Mouse (Mus musculus): ENCODE data around the gene Jph2.

Jph2 gene

GRCm38 (mm10) chr2:163397905-163398304 is at the start of gene Jph2:
Jph2 (minus strand) TSS chr2:163397993.
- in situ Hi-C loops (cut with MboI, MseI), result loop anchor here (5.0 kb wide), 1 partner anchor 56 kb away; no protein-coding TSS in a partner anchor

DNA sequence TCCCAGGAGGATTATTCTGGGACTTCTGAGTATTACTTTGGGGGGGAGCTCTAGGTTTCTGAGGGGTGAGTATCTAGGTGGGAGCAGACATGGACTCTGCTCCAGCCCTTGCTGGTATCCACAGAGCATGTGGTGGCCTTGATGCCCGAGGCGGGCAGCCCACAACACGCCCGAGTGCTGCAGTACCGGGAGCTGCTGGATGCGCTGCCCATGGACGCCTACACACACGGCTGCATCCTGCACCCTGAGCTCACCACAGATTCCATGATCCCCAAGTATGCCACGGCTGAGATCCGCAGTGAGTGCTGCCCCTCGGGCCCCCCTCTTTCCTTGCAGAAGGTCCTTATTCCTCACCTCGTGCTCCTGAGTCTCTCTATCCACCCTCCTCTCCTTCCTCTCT is 49.6 kb upstream of the Jph2 start:
- in situ Hi-C loops (cut with MboI, MseI), result loop anchor here (10.0 kb wide), 1 partner anchor 1897 kb away; no protein-coding TSS in a partner anchor

DNA sequence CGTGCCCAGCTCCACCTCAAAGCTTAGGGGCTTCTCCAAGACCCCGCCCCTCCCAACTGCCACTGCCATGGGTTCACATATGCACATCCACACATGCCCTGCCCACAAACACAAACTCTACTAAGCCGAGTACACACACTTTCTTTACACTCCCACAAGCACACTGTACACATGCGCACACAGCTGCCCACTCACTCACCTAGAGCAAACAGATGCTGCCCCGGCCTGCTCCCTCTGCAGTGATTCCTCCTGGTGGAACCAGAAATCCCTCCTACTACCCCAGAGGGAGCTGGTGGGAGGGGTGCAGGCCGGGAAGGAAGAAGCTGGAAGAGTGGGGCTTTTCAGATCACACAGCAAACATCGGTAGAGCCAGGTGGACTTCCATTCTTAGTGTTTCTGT is 46.2 kb upstream of the Jph2 start:
- in situ Hi-C loops (cut with MboI, MseI), result loop anchor here (10.0 kb wide), 1 partner anchor 1901 kb away; no protein-coding TSS in a partner anchor

GRCm38 (mm10) chr2:163443543-163443942 is 45.8 kb upstream of the Jph2 start:
- in situ Hi-C loops (cut with MboI, MseI), result loop anchor here (10.0 kb wide), 1 partner anchor 1901 kb away; no protein-coding TSS in a partner anchor

GRCm38 (mm10) chr2:163439488-163439887 is 41.7 kb upstream of the Jph2 start:
- in situ Hi-C loops (cut with MboI, MseI), result no loop called here

- in situ Hi-C loops (cut with MboI, MseI), result no loop called here
Measured at GRCm38 (mm10) chr2:163438619-163439451, 41.0 kb upstream of the Jph2 start.

DNA sequence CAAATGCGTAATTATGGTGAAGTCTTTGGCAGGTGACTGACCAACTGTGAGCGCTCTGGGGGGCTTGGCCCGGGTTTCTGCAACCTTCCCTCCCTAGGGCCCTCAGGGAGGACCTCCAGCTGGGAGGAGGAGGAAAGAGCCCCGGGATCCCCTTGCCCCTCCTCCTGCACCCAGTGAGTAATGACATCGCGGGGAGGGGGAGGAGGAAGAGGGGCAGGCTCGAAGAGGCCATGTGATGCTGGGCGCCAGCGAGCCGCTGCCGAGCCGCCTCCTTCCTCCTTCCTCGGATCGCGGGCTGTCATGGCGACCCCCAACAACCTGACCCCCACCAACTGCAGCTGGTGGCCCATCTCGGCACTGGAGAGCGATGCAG is 40.4 kb upstream of the Jph2 start, which contains the start of gene Gdap1l1:
Gene Gdap1l1, plus strand, starts transcription at position 231 of the 373 bp plus-strand sequence.
- in situ Hi-C loops (cut with MboI, MseI), result no loop called here

DNA sequence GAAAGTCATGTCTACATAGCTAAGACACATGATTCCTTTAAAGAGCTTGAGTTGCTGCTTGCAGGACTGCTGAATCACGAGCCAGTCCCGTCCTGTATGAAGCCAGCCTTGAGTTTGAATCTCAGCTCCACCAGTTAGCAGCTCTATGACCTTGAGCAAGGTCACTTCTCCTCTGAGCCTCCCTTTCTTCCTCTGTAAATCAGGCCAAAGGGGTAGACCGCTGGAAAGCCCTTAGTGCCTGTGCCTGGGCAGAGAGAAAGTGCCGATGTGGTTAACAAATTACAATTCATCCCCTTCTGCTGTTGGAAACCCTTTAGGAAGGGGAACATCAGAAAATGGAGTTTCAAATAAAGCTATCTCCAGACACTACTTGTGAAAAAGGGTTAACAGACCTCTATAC is 40.0 kb upstream of the Jph2 start:
- in situ Hi-C loops (cut with MboI, MseI), result no loop called here

DNA sequence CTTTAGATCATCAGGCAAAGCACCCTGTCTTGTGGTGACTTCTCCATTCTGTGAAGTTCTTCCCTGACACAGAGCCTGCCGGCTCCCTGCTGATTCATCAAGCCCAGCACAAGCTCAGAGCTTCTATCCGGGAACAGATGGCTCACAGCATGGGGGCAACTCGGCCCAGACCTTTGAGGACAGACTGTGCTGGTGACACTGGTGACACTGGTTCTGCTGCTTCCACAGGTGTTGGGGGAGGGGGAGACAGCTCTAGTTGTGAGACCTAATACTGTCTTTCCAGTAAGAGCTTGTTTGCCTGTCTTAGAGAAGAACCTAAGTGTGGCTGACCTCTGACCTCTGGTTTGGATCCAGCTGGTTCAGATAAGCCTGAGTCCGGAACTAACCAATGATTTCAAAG is 36.2 kb upstream of the Jph2 start:
- in situ Hi-C loops (cut with MboI, MseI), result no loop called here

DNA sequence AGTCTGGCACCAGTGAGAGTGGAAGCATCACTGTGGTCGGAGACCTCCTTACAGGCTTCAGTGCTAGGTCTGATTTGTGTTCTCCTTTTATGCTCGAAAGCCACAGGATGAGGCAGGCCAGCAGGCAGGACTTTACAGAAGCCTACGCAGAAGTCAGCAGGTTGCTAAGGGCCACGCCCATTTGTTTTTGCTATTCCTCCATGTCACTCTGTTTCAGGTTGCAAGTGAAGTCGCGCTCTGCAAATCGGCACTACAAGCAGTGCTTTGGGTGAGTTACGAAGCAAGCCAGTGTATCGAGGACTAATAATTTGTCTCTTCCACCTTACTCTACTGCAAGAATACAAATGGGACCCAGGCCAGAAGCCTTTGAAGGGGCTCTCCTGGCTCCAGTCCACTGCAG is 33.5 kb upstream of the Jph2 start:
- in situ Hi-C loops (cut with MboI, MseI), result no loop called here

GRCm38 (mm10) chr2:163428346-163429011 is 30.7 kb upstream of the Jph2 start:
- in situ Hi-C loops (cut with MboI, MseI), result no loop called here

DNA sequence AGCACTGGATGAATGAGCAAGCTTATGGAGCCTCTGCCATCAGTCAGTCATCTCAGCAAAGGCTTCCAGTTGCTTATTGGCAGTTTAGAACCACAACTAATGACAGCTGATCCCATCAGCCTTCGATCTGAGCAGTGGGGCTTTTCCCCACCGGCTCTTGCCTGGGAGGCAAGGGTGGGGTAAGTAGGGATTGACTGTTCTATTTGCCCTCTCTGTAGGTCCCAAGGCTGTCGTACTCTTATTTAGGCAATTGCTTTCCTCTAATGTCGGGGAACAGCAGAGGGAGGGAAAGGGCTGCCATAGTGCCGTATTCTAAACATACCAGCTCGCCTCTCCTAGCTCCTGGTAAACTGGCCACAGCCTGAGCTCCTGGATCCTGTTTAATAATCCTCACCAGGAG is 26.8 kb upstream of the Jph2 start, which contains the start of gene Oser1:
Gene Oser1, minus strand, starts transcription at position 101 of the 400 bp plus-strand sequence.
- in situ Hi-C loops (cut with MboI, MseI), result no loop called here

DNA sequence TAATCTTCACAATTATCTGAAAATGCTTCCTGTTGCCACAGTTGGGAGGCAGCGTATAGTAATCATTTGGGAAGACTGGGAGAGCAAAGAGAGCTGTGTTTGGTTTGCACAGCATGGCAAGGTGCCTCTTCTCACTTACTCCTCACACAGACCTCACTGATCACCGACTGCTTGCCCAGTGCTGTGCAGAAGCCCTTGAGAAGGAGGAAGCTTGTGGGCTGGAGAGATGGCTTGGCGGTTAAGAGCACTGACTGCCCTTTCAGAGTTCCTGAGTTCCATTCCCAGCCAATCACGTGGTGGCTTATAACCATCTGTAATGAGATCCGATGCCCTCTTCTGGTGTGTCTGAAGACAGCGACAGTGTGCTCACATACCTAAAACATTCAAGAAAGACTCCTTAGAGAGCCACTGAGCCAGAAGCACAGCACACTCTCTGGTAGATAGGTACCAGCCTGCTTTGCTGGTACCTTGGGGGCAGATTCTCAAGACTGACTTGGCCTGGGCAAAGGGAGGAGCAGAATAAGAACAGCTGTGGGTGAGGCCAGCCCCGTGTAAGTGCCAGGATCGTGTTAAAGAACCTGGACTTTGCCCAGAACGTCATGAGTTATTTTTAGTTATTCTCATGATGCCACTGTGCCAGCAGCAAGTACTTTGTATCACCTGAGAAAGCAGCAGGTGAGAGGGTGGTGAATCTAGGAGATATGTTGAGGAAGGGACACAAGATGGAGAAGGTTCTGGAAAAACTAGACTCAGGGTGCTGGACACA is 25.3 kb upstream of the Jph2 start:
- in situ Hi-C loops (cut with MboI, MseI), result no loop called here

DNA sequence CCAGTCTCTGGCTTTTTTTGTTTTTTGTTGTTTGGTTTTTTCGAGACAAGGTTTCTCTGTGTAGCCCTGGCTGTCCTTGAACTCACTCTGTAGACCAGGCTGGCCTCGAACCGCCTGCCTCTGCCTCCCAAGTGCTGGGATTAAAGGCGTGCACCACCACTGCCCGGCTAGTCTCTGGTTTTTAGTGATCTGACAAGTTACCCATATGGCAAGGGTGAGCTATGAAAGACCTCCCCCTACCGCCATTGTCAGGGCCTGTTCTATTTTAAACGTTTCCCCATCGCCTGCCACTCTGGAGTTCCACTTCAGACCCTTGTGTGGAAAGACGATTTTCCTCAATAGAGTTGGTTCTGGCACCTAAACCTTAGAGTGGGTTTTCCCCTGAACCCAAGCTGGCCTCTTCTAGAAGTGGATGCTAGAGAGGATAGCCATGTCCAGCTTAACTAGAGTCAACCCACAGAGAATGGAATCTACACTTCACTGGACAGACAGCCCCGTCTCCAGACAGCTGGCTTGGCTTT is 22.6 kb upstream of the Jph2 start:
- in situ Hi-C loops (cut with MboI, MseI), result no loop called here

DNA sequence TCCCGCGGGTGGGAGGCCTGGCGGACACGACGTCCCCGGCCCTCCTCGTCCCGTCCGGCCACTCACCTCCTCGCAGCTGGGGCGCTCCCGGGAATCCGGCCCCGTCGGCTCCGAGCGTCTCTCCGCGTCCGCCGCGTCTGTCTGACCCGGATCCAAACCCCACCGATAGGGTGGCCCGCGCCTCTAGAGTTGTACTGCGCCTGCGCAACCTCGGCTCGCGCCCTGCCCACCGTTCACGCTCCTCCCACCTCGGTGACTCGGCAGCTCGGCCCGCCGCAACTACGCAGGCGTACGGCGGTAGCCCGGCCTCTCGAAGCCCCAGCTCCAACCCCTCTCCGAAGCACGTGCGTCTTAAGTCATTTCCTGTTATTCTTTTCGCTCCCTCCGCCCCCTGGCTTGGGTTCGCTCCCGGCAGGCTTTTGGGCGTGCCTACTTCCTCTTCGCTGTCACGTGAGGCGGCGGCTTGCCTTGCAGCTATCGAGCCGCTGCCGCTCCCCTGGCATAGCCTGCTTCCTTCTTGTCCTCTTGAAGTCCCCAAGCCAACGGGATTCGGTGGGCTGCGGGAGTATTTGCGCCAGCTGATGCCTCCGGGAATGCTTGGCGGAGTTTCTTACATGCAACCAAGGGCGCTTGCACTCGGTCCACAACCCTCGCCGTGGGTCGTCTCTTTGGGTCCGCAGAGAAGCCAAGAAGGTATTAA is 21.7 kb upstream of the Jph2 start:
- in situ Hi-C loops (cut with MboI, MseI), result no loop called here

DNA sequence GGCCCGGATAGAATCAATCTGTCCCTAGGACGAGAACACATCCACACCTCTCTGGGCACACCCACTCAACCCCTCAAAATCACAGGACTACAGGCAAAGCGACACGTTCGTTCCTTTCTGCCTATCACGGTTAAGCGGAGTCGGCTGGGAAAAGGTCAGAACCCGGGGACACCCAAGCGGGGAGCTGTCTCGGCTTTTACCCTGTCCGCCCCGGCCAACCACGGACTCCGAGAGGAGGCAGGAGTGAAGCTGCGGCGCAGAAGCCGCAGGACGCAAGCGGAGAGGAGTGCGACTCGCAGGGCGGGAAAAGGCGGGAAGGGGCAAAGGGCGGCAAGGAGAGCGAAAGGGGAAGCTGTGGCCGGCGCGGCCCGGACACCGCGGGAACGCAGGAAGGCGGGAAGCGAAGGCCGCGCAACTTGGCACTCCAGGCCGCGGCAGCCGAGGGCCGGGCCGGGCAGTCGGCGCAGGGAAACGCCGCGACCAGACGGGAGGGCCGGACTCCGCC is 21.1 kb upstream of the Jph2 start:
- in situ Hi-C loops (cut with MboI, MseI), result no loop called here

DNA sequence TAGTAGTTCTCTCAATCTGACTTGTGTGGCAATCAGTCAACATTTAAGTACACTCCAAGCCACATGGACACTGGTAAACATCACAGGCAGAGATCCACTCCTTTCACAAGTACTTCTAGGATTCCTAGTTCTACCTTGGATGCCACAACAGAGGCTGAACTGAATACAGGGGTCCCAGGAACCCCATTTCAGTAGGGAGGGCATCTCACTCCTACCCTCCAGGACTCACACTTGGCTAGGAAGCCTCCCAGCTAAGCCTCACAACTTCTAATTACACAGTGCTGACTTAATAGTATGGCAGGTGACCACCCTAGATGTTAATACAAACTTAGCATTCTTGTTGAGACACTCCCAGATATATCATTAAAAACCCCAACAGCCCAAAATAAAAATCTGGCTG is 20.0 kb upstream of the Jph2 start:
- in situ Hi-C loops (cut with MboI, MseI), result no loop called here

- in situ Hi-C loops (cut with MboI, MseI), result no loop called here
Measured at GRCm38 (mm10) chr2:163417026-163417425, 19.2 kb upstream of the Jph2 start.

GRCm38 (mm10) chr2:163412846-163413590 is 15.2 kb upstream of the Jph2 start:
- in situ Hi-C loops (cut with MboI, MseI), result no loop called here

GRCm38 (mm10) chr2:163412419-163412818 is 14.6 kb upstream of the Jph2 start:
- in situ Hi-C loops (cut with MboI, MseI), result no loop called here
